Mouse (Mus musculus): ENCODE results near the gene Neurl1a. TPM values are rescaled to one million over a fixed set of nuclear protein-coding genes. Genes with fewer than 3 reads are reported as not detected.

The Neurl1a gene
- 1.3 TPM for polyA plus RNA-seq (2014; fragmentation: Illumina TruSeq; extraction: RNeasy Lipid Tissue Mini Kit (QIAGEN cat#74804); ENCODE audit: low read depth, low replicate concordance)

DNA sequence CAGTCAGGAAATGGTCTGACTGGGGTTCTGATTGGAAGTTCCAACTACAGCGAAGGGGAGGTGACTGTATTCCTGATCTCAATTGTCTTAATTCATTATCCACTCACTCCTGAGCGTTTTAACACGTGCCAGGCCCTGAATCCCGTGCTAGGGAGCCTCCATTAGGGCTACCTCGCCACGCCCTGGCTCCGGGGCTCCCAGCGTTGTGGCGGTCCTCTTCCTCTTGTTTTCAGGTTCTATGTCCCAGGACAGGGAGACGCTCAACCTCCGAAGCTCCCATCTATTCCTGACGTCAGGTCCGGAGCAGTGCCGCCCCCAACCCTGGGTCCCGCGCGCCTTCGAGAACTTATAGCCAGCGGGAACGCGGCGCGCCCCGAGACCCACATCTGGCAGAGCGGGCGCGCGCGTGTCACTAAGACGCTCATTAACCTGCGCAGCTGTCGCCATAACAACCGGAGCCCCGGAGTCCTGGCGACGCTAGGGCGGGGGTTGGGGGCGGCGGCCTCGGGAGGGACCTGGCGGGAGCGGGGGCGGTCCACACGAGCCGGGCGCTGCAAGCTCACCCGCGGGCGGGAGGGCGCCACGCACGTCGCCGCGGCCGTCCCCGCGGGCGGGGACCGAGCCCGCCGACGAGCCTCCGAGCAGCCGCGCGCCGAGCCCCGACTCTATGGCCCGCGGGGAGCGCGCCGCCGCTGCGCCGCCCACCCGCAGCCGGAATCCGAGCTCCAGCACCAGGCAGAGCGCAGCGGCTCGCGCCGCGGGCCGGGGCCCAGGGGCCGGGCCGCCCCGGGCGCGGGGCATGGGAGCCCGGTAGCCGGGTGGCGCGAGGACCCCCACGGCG is at the start of gene Neurl1a:
Gene Neurl1a, plus strand, starts transcription at position 390 of the 841 bp plus-strand sequence.

DNA sequence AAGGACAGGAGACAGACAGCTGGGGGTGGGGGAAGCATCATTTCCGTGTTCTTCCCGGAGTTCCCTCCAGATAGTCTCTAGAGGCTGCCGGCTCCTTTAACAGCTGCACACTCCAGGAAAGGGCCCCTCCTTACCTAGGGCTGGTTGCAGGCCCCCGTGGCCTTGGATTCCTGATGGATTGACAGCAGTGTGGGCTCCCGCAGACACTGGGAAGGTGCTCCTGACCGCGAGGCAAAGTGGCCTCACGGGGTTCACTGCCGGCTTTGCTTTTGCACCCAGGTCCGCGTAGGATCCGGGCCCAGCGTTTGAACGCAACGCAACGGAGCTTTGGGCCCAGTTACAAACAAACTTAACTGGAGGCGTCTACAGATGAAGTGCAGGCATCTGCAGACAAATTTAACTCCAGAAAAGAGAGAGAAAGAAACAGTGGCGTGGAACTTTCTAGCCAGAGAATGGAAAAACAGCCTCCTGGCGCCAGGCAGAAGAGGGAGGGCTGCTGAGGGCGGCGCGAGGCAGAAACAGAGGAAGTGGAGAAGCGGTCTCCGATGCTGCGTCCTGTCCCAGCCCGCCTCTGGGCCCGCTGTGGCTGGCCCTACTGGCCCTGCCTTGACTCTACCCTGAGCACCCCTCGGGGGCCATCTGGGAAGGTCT is 40.7 kb upstream of the Neurl1a start, which contains the start of gene Calhm2:
Gene Calhm2, minus strand, starts transcription at position 524 of the 651 bp plus-strand sequence.

DNA sequence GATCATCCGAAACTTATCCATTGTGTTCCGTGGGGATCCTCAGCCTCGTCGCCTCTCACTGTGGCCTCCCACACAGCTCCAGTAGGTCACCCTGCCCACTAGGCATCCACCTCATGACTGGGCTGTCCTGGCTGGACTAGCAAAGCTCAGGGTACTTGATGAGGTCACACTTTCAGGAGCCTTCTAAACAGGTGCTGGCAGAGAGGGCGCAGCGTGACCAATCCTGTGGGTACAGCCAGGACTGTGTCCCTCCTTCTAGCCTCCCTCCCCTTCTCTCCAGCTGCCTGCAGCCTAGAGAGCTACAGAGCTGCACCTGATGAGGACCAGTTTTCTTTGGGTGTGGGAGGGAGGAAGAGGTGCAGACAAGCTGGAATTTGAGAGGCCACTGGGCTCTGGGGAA is 34.5 kb upstream of the Neurl1a start, which contains the start of gene Calhm1:
Gene Calhm1, minus strand, starts transcription at position 101 of the 400 bp plus-strand sequence.

DNA sequence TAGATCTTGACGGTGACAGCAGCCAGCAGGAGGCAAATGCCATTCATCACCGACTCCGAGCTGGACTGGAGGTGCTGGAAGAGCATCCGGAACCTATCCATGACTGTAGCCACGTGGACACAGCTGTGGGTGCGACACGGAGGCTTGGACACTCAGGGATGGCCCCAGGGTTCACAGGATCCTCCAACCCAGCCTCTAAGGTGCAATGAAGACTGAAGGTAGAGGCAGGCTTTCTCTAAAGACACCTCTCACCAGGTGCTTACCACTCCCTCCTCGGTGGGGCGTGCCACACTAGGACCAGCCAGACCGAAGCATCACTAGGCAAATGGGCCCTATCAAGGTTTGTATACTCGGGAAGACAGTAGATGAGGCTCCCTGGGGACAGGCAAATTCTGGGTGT is 21.0 kb upstream of the Neurl1a start, which contains the start of gene Calhm3:
Gene Calhm3, minus strand, starts transcription at position 101 of the 400 bp plus-strand sequence.

Other genes with a start within 250 kb of the Neurl1a start
- not detected for gene Ina, start 164.1 kb upstream of the Neurl1a start, polyA plus RNA-seq (2014; fragmentation: Illumina TruSeq; extraction: RNeasy Lipid Tissue Mini Kit (QIAGEN cat#74804); ENCODE audit: low read depth, low replicate concordance)
- gene Nt5c2, start 163.7 kb upstream of the Neurl1a start, polyA plus RNA-seq (2014; fragmentation: Illumina TruSeq; extraction: RNeasy Lipid Tissue Mini Kit (QIAGEN cat#74804); ENCODE audit: low read depth, low replicate concordance), result 34.7 TPM
- 4.6 TPM for gene Pcgf6, start 127.9 kb upstream of the Neurl1a start, polyA plus RNA-seq (2014; fragmentation: Illumina TruSeq; extraction: RNeasy Lipid Tissue Mini Kit (QIAGEN cat#74804); ENCODE audit: low read depth, low replicate concordance)
- 2.6 TPM for gene Taf5, start 111.1 kb upstream of the Neurl1a start, polyA plus RNA-seq (2014; fragmentation: Illumina TruSeq; extraction: RNeasy Lipid Tissue Mini Kit (QIAGEN cat#74804); ENCODE audit: low read depth, low replicate concordance)
- 2,694 TPM for gene Usmg5, start 88.2 kb upstream of the Neurl1a start, polyA plus RNA-seq (2014; fragmentation: Illumina TruSeq; extraction: RNeasy Lipid Tissue Mini Kit (QIAGEN cat#74804); ENCODE audit: low read depth, low replicate concordance)
- 12.6 TPM for gene Pdcd11, start 88.1 kb upstream of the Neurl1a start, polyA plus RNA-seq (2014; fragmentation: Illumina TruSeq; extraction: RNeasy Lipid Tissue Mini Kit (QIAGEN cat#74804); ENCODE audit: low read depth, low replicate concordance)
- 5.2 TPM for gene Calhm2, start 40.5 kb upstream of the Neurl1a start, polyA plus RNA-seq (2014; fragmentation: Illumina TruSeq; extraction: RNeasy Lipid Tissue Mini Kit (QIAGEN cat#74804); ENCODE audit: low read depth, low replicate concordance)
- gene Calhm1, start 34.6 kb upstream of the Neurl1a start, polyA plus RNA-seq (2014; fragmentation: Illumina TruSeq; extraction: RNeasy Lipid Tissue Mini Kit (QIAGEN cat#74804); ENCODE audit: low read depth, low replicate concordance), result not detected
- gene Calhm3, start 21.1 kb upstream of the Neurl1a start, polyA plus RNA-seq (2014; fragmentation: Illumina TruSeq; extraction: RNeasy Lipid Tissue Mini Kit (QIAGEN cat#74804); ENCODE audit: low read depth, low replicate concordance), result not detected

Data from heart, adult 10 weeks (tissue).